Mouse (Mus musculus) olfactory bulb, adult 2 months (tissue): Measurements from ENCODE around the gene Engase.

Experiments used
- CTCF ChIP-seq: fragments of 200-500 bp; IDR thresholded peaks from 2 replicates; pipeline ENCODE4 v1.5.1; 2012; ENCODE audit warnings: low read depth, mild to moderate bottlenecking, low read length, moderate library complexity; ENCODE audit not compliant: insufficient read depth
- POLR2A ChIP-seq: fragments of 200-500 bp; IDR thresholded peaks from 2 replicates; pipeline ENCODE4 v1.6.1; 2012; ENCODE audit warnings: mild to moderate bottlenecking, low read depth, low read length, moderate library complexity; ENCODE audit not compliant: insufficient read depth

DNA sequence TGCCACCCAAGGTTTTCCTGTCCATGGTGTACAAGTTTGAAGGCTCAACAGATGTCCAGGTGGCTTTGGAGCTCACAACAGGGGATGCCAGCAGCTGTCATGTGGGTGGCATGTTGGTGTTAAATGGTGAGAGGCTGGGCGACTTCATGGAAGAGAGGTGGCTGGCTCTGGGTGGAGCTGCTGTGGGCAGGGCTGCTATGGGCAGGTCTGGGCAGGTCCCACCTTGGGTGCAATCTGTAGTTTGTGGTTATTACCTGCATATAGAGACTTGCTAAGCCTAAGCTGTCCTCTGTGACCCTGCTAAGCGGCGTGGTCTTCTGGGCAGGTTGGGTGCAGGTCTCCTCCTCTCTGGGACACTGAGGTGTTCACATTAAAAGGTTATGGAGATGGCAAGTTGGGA, 9.2 kb downstream of the Engase start:
- TF ChIP-seq POLR2A (no peak), CTCF (no peak)
